ENCODE assay signal across 8 mouse cellular contexts in the genomic region with DNA sequence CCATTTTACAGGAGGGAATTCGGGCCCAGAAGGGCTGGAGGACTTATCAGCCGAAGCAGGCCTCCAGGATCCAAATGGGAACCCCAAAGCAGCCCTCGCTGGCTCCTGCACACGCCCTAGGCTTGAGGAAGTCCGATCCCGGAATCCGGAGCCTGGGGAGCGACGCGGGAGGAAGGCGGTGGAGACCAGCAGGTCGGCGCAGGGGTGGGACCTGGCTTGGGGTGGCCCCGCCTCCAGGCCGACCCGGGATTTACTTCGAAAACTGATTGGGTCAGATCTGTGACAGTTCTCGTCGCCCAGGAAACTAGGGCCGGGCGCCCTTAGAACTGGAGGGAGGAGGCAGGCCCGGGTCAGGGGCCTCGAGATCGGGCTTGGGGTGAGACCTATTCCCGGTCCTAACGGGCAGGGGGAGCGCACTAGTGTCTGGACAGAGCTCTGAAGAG. TPM values are rescaled to one million over a fixed set of nuclear protein-coding genes. Genes with fewer than 3 reads are reported as not detected.
A peak's percentile ranks its signal among the peaks of the same experiment; 100 is the strongest.
DNase-seq lines count a peak whose midpoint lies in the region; ATAC-seq and TF ChIP-seq lines count a peak whose summit lies in the region.

A gene (minus strand): TSS at position 232 of the 443 bp plus-strand sequence.

- peak; percentile 84 for DNase-seq in WW6 (ENCODE audit: low read depth, low spot score)
- DNase-seq in cerebellum, postnatal 4 days (ENCODE audit: low spot score in 2 of 2) = peak; percentile 75 to 87
- DNase-seq in gastrocnemius, adult 2 months = peak; percentile 98
- DNase-seq in hindbrain, postnatal 0 days (ENCODE audit: low spot score) = peak; percentile 94
- DNase-seq in left cerebral cortex, adult 8-10 months (ENCODE audit: low spot score in 2 of 2) = peak; percentile 85 to 94
- DNase-seq in right cerebral cortex, postnatal 10 days (ENCODE audit: low spot score in 2 of 2) = peak; percentile 95 to 96
- peak; percentile 87 for DNase-seq in urinary bladder, postnatal 25 days (ENCODE audit: low spot score)

- intact Hi-C loops in gastrocnemius, adult 2 months (cut with DNase I) = loop anchor here (1.0 kb wide), 1 partner anchor 9 kb away; no protein-coding TSS in a partner anchor

- no peaks in the 10 kb centered on the region for H3K27me3 ChIP-seq in hindbrain, postnatal 0 days (ENCODE audit: insufficient read depth, low read length)
- no peaks in the 10 kb centered on the region for H3K27me3 ChIP-seq in megakaryocyte, embryonic 14.5 days (replicated peaks)

- no peaks in the 10 kb centered on the region for H3K9me3 ChIP-seq in hindbrain, postnatal 0 days (ENCODE audit: low read length)
- H3K9me3 ChIP-seq in megakaryocyte, embryonic 14.5 days = no peaks in the 10 kb centered on the region

- peak within 1 kb of the TSS; percentile 95 for H3K27ac ChIP-seq in gastrocnemius, adult 2 months
- H3K27ac ChIP-seq in hindbrain, postnatal 0 days = peak within 1 kb of the TSS; percentile 91

- peak within 1 kb of the TSS; percentile 99 for H3K4me2 ChIP-seq in hindbrain, postnatal 0 days (ENCODE audit: low read depth, low read length)

- no peaks in the 10 kb centered on the region for H3K36me3 ChIP-seq in hindbrain, postnatal 0 days (ENCODE audit: insufficient read depth, low read length)
- peaks cover 59% of the 10 kb centered on the region for H3K36me3 ChIP-seq in megakaryocyte, embryonic 14.5 days (replicated peaks; ENCODE audit: low read length)

- peak within 1 kb of the TSS; percentile 80 for H3K9ac ChIP-seq in hindbrain, postnatal 0 days (replicated peaks; ENCODE audit: low read length)

- peaks cover 24% of the 10 kb centered on the region for H3K4me1 ChIP-seq in hindbrain, postnatal 0 days (ENCODE audit: insufficient read depth, low read length)
- peaks cover 65% of the 10 kb centered on the region for H3K4me1 ChIP-seq in megakaryocyte, embryonic 14.5 days

- WGBS in hindbrain, postnatal 0 days = under 1% methylated on average over 27 of the region's 27 CpGs

- no peak for TF ChIP-seq CTCF in gastrocnemius, adult 2 months (IDR thresholded peaks at IDR 0.05)
- no peak for TF ChIP-seq CTCF in hindbrain, postnatal 0 days (IDR thresholded peaks at IDR 0.05; ENCODE audit: low read depth)

- ATAC-seq in hindbrain, postnatal 0 days = peak; percentile 84

- peak within 1 kb of the TSS; percentile 93 for H3K4me3 ChIP-seq in gastrocnemius, adult 2 months
- peak within 1 kb of the TSS; percentile 61 for H3K4me3 ChIP-seq in hindbrain, postnatal 0 days (ENCODE audit: low read length)
- H3K4me3 ChIP-seq in megakaryocyte, embryonic 14.5 days (replicated peaks) = peak within 1 kb of the TSS; percentile 98

RNA-seq across cellular contexts. Expression of the gene that starts here (rescaled TPM):
- 10 to 100 TPM in 1 of 2 experiments, 1 to 10 TPM in 1; 8.2 to 13.8 TPM for total RNA-seq in gastrocnemius, adult 2 months (2021)
- total RNA-seq in hindbrain, postnatal 0 days (2014; rRNA removed) = 122 and 129 TPM in 2 replicates
- 65.6 and 68.7 TPM in 2 replicates for polyA plus RNA-seq in hindbrain, postnatal 0 days (2015; fragmentation: Nextera tagmentation; extraction: Ambion mirVana)
- 100 to 1,000 TPM; 101 to 106 (median 104) TPM for total RNA-seq in left cerebral cortex, adult 8-10 months (2022)
- polyA plus RNA-seq in megakaryocyte, embryonic 14.5 days (2012; ENCODE audit: insufficient read depth, low replicate concordance) = 112 and 118 TPM in 2 replicates

Comparison
In these comparisons a context has a peak if more than half of its experiments do, and no peak if none do; other contexts are left out.
1. Peak in every context shown above with its lines: DNase-seq, ATAC-seq, H3K4me3 ChIP-seq and H3K27ac ChIP-seq.